Mouse (Mus musculus): ENCODE measurements at regions not wholly inside any gene's neighbourhood (a gene's known extent, or its start where the extent isn't known, plus 50 kb on each side); places are given as distances from the start of the nearest gene placed in this dataset.
A peak's percentile ranks its signal among the peaks of the same experiment; 100 is the strongest.

- no peaks in the 10 kb centered on the region for H3K9me3 ChIP-seq
- H3K9ac ChIP-seq, result no peak overlapping the region
- no peak overlapping the region for H3K4me3 ChIP-seq
- H3K27ac ChIP-seq, result peak overlapping the region; percentile 47; the same call in 1 of the 2 replicates
- peaks cover 8% of the 10 kb centered on the region; the same call in 1 of the 2 replicates for H3K4me1 ChIP-seq
- no peaks in the 10 kb centered on the region for H3K27me3 ChIP-seq
- WGBS, result 67% methylated on average over 14 of the region's 14 CpGs
- H3K36me3 ChIP-seq, result no peaks in the 10 kb centered on the region
- ATAC-seq (ENCODE audit: insufficient number of reproducible peaks, low FRiP score, low TSS enrichment, low read depth), result no peak
- no peak overlapping the region for H3K4me2 ChIP-seq
Measured at GRCm38 (mm10) chr15:36360694-36361521, 646.7 kb downstream of the Zfp706 start.

DNA sequence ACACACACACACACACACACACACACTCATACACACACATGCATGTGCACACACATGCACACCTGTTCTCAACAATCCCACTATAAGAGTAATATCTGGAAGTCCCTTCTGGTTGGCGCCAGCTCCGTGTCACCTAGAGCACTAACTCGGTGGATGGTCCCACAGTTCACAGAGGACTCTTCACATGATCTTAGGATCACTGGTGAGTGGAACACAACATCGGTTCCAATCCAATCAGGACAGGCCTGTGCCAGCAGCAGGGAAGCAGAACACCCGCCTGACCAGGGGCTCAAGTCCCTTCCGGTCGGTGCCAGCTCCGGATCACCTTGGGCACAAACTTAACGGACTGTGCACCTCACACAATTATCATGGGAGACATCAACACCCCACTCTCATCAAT lies 651.7 kb downstream of the Zfp706 start:
- Histone ChIP-seq H3K9ac (no peak overlapping the region), H3K4me2 (no peak overlapping the region), H3K4me1 (peaks cover 3% of the 10 kb centered on the region; the same call in 1 of the 2 replicates), H3K36me3 (no peaks in the 10 kb centered on the region), H3K27me3 (no peaks in the 10 kb centered on the region), H3K27ac (no peak overlapping the region), H3K4me3 (no peak overlapping the region), H3K9me3 (no peaks in the 10 kb centered on the region)
- WGBS, result 91% methylated on average over 9 of the region's 9 CpGs
- no peak for ATAC-seq (ENCODE audit: insufficient number of reproducible peaks, low FRiP score, low TSS enrichment, low read depth)

- ATAC-seq (ENCODE audit: insufficient number of reproducible peaks, low FRiP score, low TSS enrichment, low read depth), result no peak
- no peaks in the 10 kb centered on the region for H3K36me3 ChIP-seq
- H3K27ac ChIP-seq, result no peak overlapping the region
- H3K27me3 ChIP-seq, result no peaks in the 10 kb centered on the region
- 76% methylated on average over 6 of the region's 6 CpGs for WGBS
- no peaks in the 10 kb centered on the region; the same call in 1 of the 2 replicates for H3K4me1 ChIP-seq
- no peak overlapping the region for H3K4me3 ChIP-seq
- H3K4me2 ChIP-seq, result no peak overlapping the region
- no peaks in the 10 kb centered on the region for H3K9me3 ChIP-seq
- H3K9ac ChIP-seq, result no peak overlapping the region
Measured at GRCm38 (mm10) chr15:36354545-36354944, 653.0 kb downstream of the Zfp706 start.

- H3K27ac ChIP-seq, result no peak overlapping the region
- H3K4me1 ChIP-seq, result no peaks in the 10 kb centered on the region; the same call in 1 of the 2 replicates
- H3K4me3 ChIP-seq, result no peak overlapping the region
- WGBS, result 74% methylated on average over 3 of the region's 3 CpGs
- no peak for ATAC-seq (ENCODE audit: insufficient number of reproducible peaks, low FRiP score, low TSS enrichment, low read depth)
- no peak overlapping the region for H3K4me2 ChIP-seq
- H3K36me3 ChIP-seq, result no peaks in the 10 kb centered on the region
- H3K27me3 ChIP-seq, result no peaks in the 10 kb centered on the region
- H3K9ac ChIP-seq, result no peak overlapping the region
- H3K9me3 ChIP-seq, result no peaks in the 10 kb centered on the region
Measured at GRCm38 (mm10) chr15:36353793-36354192, 653.8 kb downstream of the Zfp706 start.

DNA sequence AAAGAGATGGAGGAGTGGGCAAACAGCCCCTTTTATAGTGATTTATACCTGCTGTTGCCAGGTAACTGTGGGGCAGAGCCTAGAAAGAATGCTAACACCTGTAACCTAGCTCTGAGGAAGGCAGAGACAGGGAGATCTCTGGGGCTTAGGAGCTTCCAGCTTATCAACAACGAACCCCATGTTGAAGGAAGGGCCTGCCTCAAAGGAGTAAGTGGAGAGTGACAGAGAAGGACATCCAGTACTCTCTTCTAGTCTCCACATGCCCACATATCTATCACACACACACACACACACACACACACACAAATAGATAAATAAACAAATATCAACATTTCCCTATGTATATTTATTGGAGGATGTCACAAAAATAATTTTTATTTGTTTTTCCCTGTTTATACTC lies 654.6 kb downstream of the Zfp706 start:
- no peaks in the 10 kb centered on the region; the same call in 1 of the 2 replicates for H3K4me1 ChIP-seq
- WGBS, result 67% methylated on average over 1 of the region's 1 CpGs
- H3K9ac ChIP-seq, result no peak overlapping the region
- no peaks in the 10 kb centered on the region for H3K27me3 ChIP-seq
- no peak overlapping the region for H3K4me2 ChIP-seq
- no peak overlapping the region for H3K4me3 ChIP-seq
- no peaks in the 10 kb centered on the region for H3K9me3 ChIP-seq
- H3K27ac ChIP-seq, result no peak overlapping the region
- H3K36me3 ChIP-seq, result no peaks in the 10 kb centered on the region
- ATAC-seq (ENCODE audit: insufficient number of reproducible peaks, low FRiP score, low TSS enrichment, low read depth), result no peak

GRCm38 (mm10) chr15:36351693-36352092 lies 655.9 kb downstream of the Zfp706 start:
- 28% methylated on average over 3 of the region's 3 CpGs for WGBS
- no peaks in the 10 kb centered on the region for H3K27me3 ChIP-seq
- no peak overlapping the region for H3K27ac ChIP-seq
- no peak overlapping the region for H3K4me2 ChIP-seq
- H3K9ac ChIP-seq, result no peak overlapping the region
- no peaks in the 10 kb centered on the region for H3K36me3 ChIP-seq
- no peak overlapping the region for H3K4me3 ChIP-seq
- H3K4me1 ChIP-seq, result peaks cover 2% of the 10 kb centered on the region; the same call in 1 of the 2 replicates
- no peak for ATAC-seq (ENCODE audit: insufficient number of reproducible peaks, low FRiP score, low TSS enrichment, low read depth)
- H3K9me3 ChIP-seq, result no peaks in the 10 kb centered on the region

- WGBS, result 35% methylated on average over 5 of the region's 5 CpGs
- Histone ChIP-seq H3K4me2 (no peak overlapping the region), H3K27me3 (no peaks in the 10 kb centered on the region), H3K9me3 (no peaks in the 10 kb centered on the region), H3K4me1 (peaks cover 9% of the 10 kb centered on the region; the same call in 1 of the 2 replicates), H3K27ac (no peak overlapping the region), H3K36me3 (no peaks in the 10 kb centered on the region), H3K9ac (no peak overlapping the region), H3K4me3 (no peak overlapping the region)
- ATAC-seq (ENCODE audit: insufficient number of reproducible peaks, low FRiP score, low TSS enrichment, low read depth), result no peak
Measured at GRCm38 (mm10) chr15:36348348-36348747, 659.2 kb downstream of the Zfp706 start.

DNA sequence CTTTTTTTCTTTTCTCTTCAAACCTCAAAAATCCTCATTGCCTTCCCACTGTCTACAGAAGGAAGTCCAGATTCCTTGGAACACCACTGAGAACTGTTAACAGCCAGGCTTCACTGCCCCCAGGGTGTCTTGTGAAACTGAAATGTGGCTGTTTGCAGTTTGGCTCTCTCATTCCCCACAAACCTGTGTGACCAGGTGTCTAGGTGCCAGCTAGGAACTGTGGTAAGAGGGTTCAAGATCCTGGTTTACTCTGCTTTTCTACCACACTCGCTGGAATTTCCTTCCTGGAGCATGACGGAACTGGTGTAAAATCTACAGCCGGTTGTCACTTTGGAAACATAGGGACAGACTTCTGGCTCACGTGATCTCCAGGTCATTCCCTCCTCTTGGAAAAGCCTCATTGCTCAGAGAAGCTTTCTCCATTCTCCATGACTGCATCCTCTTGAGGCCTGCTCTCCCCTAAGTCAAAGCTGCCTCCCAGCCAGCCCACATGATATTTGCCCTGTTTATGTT lies 660.2 kb downstream of the Zfp706 start:
- ATAC-seq (ENCODE audit: insufficient number of reproducible peaks, low FRiP score, low TSS enrichment, low read depth), result no peak
- Histone ChIP-seq H3K27me3 (no peaks in the 10 kb centered on the region), H3K4me2 (no peak overlapping the region), H3K4me1 (peaks cover 9% of the 10 kb centered on the region; the same call in 1 of the 2 replicates), H3K36me3 (no peaks in the 10 kb centered on the region), H3K4me3 (no peak overlapping the region), H3K9me3 (no peaks in the 10 kb centered on the region), H3K9ac (no peak overlapping the region), H3K27ac (peak overlapping the region; percentile 75)
- WGBS, result 42% methylated on average over 4 of the region's 4 CpGs

DNA sequence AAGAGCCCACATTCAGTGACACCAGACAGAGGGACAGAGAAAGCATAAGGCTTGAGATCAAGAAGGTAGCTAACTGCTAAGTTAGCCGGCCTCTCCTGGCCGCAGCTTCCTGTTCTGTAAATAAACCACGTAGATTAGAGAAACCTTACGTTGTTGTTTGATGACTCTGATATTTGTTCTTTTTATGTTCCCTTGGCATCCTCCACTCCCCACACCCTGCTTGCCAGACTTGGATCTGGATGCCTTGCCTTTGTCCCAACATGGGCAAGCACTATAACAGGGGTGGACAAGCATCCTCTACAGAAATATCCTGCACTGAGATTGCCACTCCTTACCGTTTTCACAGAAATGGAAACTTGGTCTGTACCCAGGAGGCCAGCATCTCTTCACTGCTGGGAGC lies 661.4 kb downstream of the Zfp706 start:
- ATAC-seq (ENCODE audit: insufficient number of reproducible peaks, low FRiP score, low TSS enrichment, low read depth), result no peak
- 64% methylated on average over 5 of the region's 5 CpGs for WGBS

DNA sequence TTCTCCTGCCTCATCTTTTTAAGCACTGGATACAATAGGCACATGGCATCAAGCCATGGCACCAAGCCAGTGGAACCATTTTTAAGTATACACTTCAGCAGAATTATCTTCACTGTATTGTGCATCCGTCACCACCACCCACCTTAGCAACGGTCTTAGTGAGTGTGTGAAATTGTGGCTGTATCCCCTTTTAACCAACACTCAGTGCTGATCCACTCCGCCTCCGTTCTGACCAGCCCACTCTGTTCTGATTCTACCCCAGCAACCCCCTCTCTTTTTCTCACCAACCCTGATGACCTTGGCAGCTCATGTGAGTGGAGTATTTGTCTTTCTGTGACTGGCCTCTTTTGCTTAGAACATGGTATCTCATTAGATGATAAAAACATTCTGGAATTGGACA lies 662.2 kb downstream of the Zfp706 start:
- Histone ChIP-seq H3K9me3 (no peaks in the 10 kb centered on the region), H3K9ac (no peak overlapping the region), H3K27me3 (no peaks in the 10 kb centered on the region), H3K27ac (no peak overlapping the region), H3K4me1 (peaks cover 9% of the 10 kb centered on the region; the same call in 1 of the 2 replicates), H3K36me3 (no peaks in the 10 kb centered on the region), H3K4me3 (no peak overlapping the region), H3K4me2 (no peak overlapping the region)
- ATAC-seq (ENCODE audit: insufficient number of reproducible peaks, low FRiP score, low TSS enrichment, low read depth), result no peak
- 85% methylated on average over 4 of the region's 4 CpGs for WGBS

More for the DNA sequence above, 661.4 kb downstream of the Zfp706 start:
- no peak overlapping the region for H3K4me3 ChIP-seq
- no peaks in the 10 kb centered on the region for H3K9me3 ChIP-seq
- no peak overlapping the region for H3K27ac ChIP-seq
- no peak overlapping the region for H3K4me2 ChIP-seq
- no peak overlapping the region for H3K9ac ChIP-seq
- H3K27me3 ChIP-seq, result no peaks in the 10 kb centered on the region
- no peaks in the 10 kb centered on the region for H3K36me3 ChIP-seq
- H3K4me1 ChIP-seq, result peaks cover 9% of the 10 kb centered on the region; the same call in 1 of the 2 replicates

DNA sequence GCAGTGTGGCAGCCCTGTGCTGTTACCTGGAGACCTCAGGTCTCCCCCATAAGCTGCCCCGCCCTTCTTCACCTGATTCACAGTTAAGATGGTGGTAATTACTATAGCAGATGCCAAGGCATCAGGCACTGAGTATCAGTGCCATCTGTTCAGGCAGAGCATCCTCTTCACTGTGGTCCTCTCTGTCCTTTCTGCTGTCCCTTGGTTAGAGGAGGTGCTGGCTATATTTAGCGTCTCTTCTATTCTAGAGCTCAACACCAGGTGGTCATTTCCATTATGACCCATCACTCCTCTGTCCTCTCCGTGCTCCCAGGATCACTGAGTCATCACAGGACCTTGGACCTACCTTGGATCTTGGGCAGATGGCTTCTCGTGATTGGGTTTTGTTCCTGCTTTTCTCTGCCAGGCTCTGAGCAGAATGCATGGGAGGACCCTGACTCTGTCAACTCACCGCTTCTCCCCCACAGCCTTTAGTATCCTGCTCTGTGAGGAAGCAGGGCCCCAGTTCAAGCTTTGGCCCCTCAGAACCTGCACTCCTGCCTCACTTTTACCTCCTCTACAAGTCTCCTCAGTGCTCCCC lies 667.5 kb downstream of the Zfp706 start:
- no peak overlapping the region for H3K9ac ChIP-seq
- H3K9me3 ChIP-seq, result no peaks in the 10 kb centered on the region
- no peak overlapping the region for H3K27ac ChIP-seq
- H3K4me2 ChIP-seq, result no peak overlapping the region
- ATAC-seq (ENCODE audit: insufficient number of reproducible peaks, low FRiP score, low TSS enrichment, low read depth), result no peak
- 81% methylated on average over 5 of the region's 5 CpGs for WGBS
- H3K27me3 ChIP-seq, result no peaks in the 10 kb centered on the region
- no peaks in the 10 kb centered on the region for H3K36me3 ChIP-seq
- peaks cover 3% of the 10 kb centered on the region; the same call in 1 of the 2 replicates for H3K4me1 ChIP-seq
- no peak overlapping the region for H3K4me3 ChIP-seq

- Histone ChIP-seq H3K36me3 (no peaks in the 10 kb centered on the region), H3K9me3 (no peaks in the 10 kb centered on the region), H3K9ac (no peak overlapping the region), H3K27me3 (no peaks in the 10 kb centered on the region), H3K4me3 (no peak overlapping the region), H3K27ac (no peak overlapping the region), H3K4me1 (no peaks in the 10 kb centered on the region), H3K4me2 (no peak overlapping the region)
- ATAC-seq (ENCODE audit: insufficient number of reproducible peaks, low FRiP score, low TSS enrichment, low read depth), result no peak
- WGBS, result 93% methylated on average over 2 of the region's 2 CpGs
Measured at GRCm38 (mm10) chr15:36338766-36339165, 668.8 kb downstream of the Zfp706 start.
